ENCODE assay signal across 8 mouse cellular contexts in the genomic region with DNA sequence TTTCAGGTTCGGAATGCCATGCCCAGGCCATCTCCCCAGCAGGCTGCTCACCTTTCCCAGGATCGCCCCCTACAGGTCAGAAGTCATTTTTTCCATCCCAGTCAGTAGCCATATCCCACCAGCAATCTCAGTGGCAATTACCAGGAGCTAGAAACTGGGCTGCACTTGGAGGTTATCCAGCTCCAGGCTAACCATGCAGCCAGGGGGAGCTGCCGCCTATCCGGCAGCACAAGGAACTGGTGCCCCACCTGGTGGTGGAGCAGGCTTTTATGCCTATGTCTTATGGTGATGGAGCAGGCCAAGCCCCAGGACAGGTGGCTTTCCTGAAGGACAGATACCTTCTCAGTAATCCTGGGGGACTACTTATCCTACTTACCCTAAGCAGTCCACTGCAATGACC. TPM values are rescaled to one million over a fixed set of nuclear protein-coding genes. Genes with fewer than 3 reads are reported as not detected.
DNase-seq lines count a peak whose midpoint lies in the region; ATAC-seq and TF ChIP-seq lines count a peak whose summit lies in the region.

No protein-coding gene starts in this region.

- H3K9me3 ChIP-seq in heart, embryonic 11.5 days (replicated peaks; ENCODE audit: control insufficient read depth, low read length), result no peaks in the 10 kb centered on the region
- H3K9me3 ChIP-seq in G1E (replicated peaks), result peaks cover 2% of the 10 kb centered on the region; the same call in 1 of the 2 replicates

- H3K4me3 ChIP-seq in heart, embryonic 11.5 days (ENCODE audit: low read depth, low read length), result no peak overlapping the region
- H3K4me3 ChIP-seq in G1E (ENCODE audit: low read depth, low read length), result no peak overlapping the region

- no peak for ATAC-seq in heart, embryonic 11.5 days (replicated peaks; ENCODE audit: insufficient number of reproducible peaks, low FRiP score, low TSS enrichment)
- ATAC-seq in G1E (ENCODE audit: extremely low read depth, insufficient number of reproducible peaks, low FRiP score, poor library complexity, severe bottlenecking), result no peak
- no peak for ATAC-seq in erythroblast, adult 5-6 weeks (replicated peaks; ENCODE audit: low FRiP score, poor library complexity, severe bottlenecking)

- 20% methylated on average over 4 of the region's 4 CpGs for WGBS in heart, embryonic 11.5 days (ENCODE audit: insufficient replicate concordance)

- no peak overlapping the region for H3K27ac ChIP-seq in heart, embryonic 11.5 days (ENCODE audit: low read depth, low read length)

- no peak overlapping the region for H3K4me2 ChIP-seq in heart, embryonic 11.5 days

- H3K4me1 ChIP-seq in heart, embryonic 11.5 days (ENCODE audit: control insufficient read depth, insufficient read depth, low read length), result 0 out of 2 replicates have a peak, but pooled peaks cover 4% of the 10 kb centered on the region
- peaks cover 52% of the 10 kb centered on the region for H3K4me1 ChIP-seq in G1E (ENCODE audit: insufficient read depth, low read depth, low read length)

- TF ChIP-seq CTCF in G1E (IDR thresholded peaks at IDR 0.05; ENCODE audit: low read depth, low read length), result peak; percentile 22; the same call in 1 of the 2 replicates

- H3K36me3 ChIP-seq in heart, embryonic 11.5 days (ENCODE audit: control insufficient read depth, insufficient read depth, low read length), result no peaks in the 10 kb centered on the region
- H3K36me3 ChIP-seq in G1E (replicated peaks), result no peaks in the 10 kb centered on the region

- intact Hi-C loops in left cerebral cortex, postnatal 4 days (cut with DNase I), result no loop called here

- no peaks in the 10 kb centered on the region for H3K27me3 ChIP-seq in heart, embryonic 11.5 days (ENCODE audit: control insufficient read depth, insufficient read depth, low read length)
- H3K27me3 ChIP-seq in G1E (ENCODE audit: insufficient read depth, low read length), result peaks cover 23% of the 10 kb centered on the region

- peak; percentile 44 to 47 for DNase-seq in heart, adult 18-20 months
- DNase-seq in G1E (ENCODE audit: low spot score), result no peak
- DNase-seq in cerebellum, adult 9-11 months, result peak; percentile 17
- DNase-seq in heart, postnatal 4 days, result peak; percentile 75
- DNase-seq in left cerebral cortex, postnatal 4 days, result peak; percentile 80
- DNase-seq in right cerebral cortex, postnatal 14 days, result peak; percentile 41

- no peak overlapping the region for H3K9ac ChIP-seq in heart, embryonic 11.5 days (ENCODE audit: low read depth, low read length)

RNA-seq across cellular contexts. Expression of a gene that starts 26.3 kb away (rescaled TPM):
- 1 to 10 TPM; 4.4 to 4.7 TPM for total RNA-seq in heart, adult 18-20 months (2021)
- polyA plus RNA-seq in heart, embryonic 11.5 days (2014; fragmentation: Nextera tagmentation; extraction: Ambion mirVana), result 10.6 and 14.6 TPM in 2 replicates
- 2.4 and 4.5 TPM in 2 replicates for total RNA-seq in G1E (2014; fragmentation: Nextera tagmentation)
- total RNA-seq in G1E (2017), result 2.8 and 3.0 TPM in 2 replicates
- polyA plus RNA-seq in G1E (2012), result 1.5 and 1.8 TPM in 2 replicates
- 10 to 100 TPM; 21.7 to 24.1 TPM for total RNA-seq in heart, postnatal 4 days (2021)
- 10 to 100 TPM; 10.1 to 12.4 TPM for total RNA-seq in left cerebral cortex, postnatal 4 days (2021)
- total RNA-seq in erythroblast, adult 5-6 weeks (2015; ENCODE audit: low replicate concordance), result not detected in 2 replicates
- not detected in 2 replicates for total RNA-seq in erythroblast, adult 5-6 weeks (2017; ENCODE audit: low replicate concordance)
